Mouse (Mus musculus): ENCODE data around the gene Rab24. TPM values are rescaled to one million over a fixed set of nuclear protein-coding genes. Genes with fewer than 3 reads are reported as not detected.

Rab24 gene
- polyA plus RNA-seq, 1 experiment, result 101 TPM

- H3K4me1 ChIP-seq (ENCODE audit: control insufficient read depth, insufficient read depth, insufficient read length, low read length), result peaks cover 13% of the 10 kb centered on the region
- TF ChIP-seq POLR2A (IDR thresholded peaks at IDR 0.05; ENCODE audit: low read depth, low read length) (no peak), CTCF (IDR thresholded peaks at IDR 0.05; ENCODE audit: extremely low read depth, insufficient read length, insufficient replicate concordance, low read depth, low read length) (no peak)
- H3K27me3 ChIP-seq (ENCODE audit: control insufficient read depth, insufficient read depth, low read length), result no peaks in the 10 kb centered on the region
- 88% methylated on average over 4 of the region's 4 CpGs for WGBS
- H3K36me3 ChIP-seq (ENCODE audit: control insufficient read depth, insufficient read depth, low read length), result peaks cover 22% of the 10 kb centered on the region
- no peak overlapping the region for H3K27ac ChIP-seq (ENCODE audit: insufficient read depth, low read depth, low read length)
- H3K4me3 ChIP-seq (ENCODE audit: low read depth, low read length), result no peak overlapping the region
These were observed 6.9 kb upstream of the Rab24 start for GRCm38 (mm10) chr13:55328641-55329040.

- TF ChIP-seq POLR2A (IDR thresholded peaks at IDR 0.05; ENCODE audit: low read depth, low read length) (no peak), CTCF (IDR thresholded peaks at IDR 0.05; ENCODE audit: extremely low read depth, insufficient read length, insufficient replicate concordance, low read depth, low read length) (no peak)
- peaks cover 27% of the 10 kb centered on the region for H3K36me3 ChIP-seq (ENCODE audit: control insufficient read depth, insufficient read depth, low read length)
- no peak overlapping the region for H3K4me3 ChIP-seq (ENCODE audit: low read depth, low read length)
- H3K27me3 ChIP-seq (ENCODE audit: control insufficient read depth, insufficient read depth, low read length), result no peaks in the 10 kb centered on the region
- WGBS, result 90% methylated on average over 6 of the region's 6 CpGs
- no peak overlapping the region for H3K27ac ChIP-seq (ENCODE audit: insufficient read depth, low read depth, low read length)
- H3K4me1 ChIP-seq (ENCODE audit: control insufficient read depth, insufficient read depth, insufficient read length, low read length), result peaks cover 15% of the 10 kb centered on the region
These were observed 6.4 kb upstream of the Rab24 start for GRCm38 (mm10) chr13:55328171-55328570.

GRCm38 (mm10) chr13:55327633-55328032 is 5.9 kb upstream of the Rab24 start:
- TF ChIP-seq CTCF (IDR thresholded peaks at IDR 0.05; ENCODE audit: extremely low read depth, insufficient read length, insufficient replicate concordance, low read depth, low read length), result peak; percentile 88; the same call in 1 of the 2 replicates
- no peak for TF ChIP-seq POLR2A (IDR thresholded peaks at IDR 0.05; ENCODE audit: low read depth, low read length)
- peaks cover 15% of the 10 kb centered on the region for H3K4me1 ChIP-seq (ENCODE audit: control insufficient read depth, insufficient read depth, insufficient read length, low read length)
- no peak overlapping the region for H3K4me3 ChIP-seq (ENCODE audit: low read depth, low read length)
- 24% methylated on average over 8 of the region's 8 CpGs for WGBS
- no peaks in the 10 kb centered on the region for H3K27me3 ChIP-seq (ENCODE audit: control insufficient read depth, insufficient read depth, low read length)
- H3K27ac ChIP-seq (ENCODE audit: insufficient read depth, low read depth, low read length), result no peak overlapping the region
- peaks cover 29% of the 10 kb centered on the region for H3K36me3 ChIP-seq (ENCODE audit: control insufficient read depth, insufficient read depth, low read length)

GRCm38 (mm10) chr13:55327169-55327568 is 5.4 kb upstream of the Rab24 start:
- H3K36me3 ChIP-seq (ENCODE audit: control insufficient read depth, insufficient read depth, low read length), result peaks cover 29% of the 10 kb centered on the region
- no peak overlapping the region for H3K27ac ChIP-seq (ENCODE audit: insufficient read depth, low read depth, low read length)
- H3K4me3 ChIP-seq (ENCODE audit: low read depth, low read length), result no peak overlapping the region
- H3K27me3 ChIP-seq (ENCODE audit: control insufficient read depth, insufficient read depth, low read length), result no peaks in the 10 kb centered on the region
- TF ChIP-seq POLR2A (IDR thresholded peaks at IDR 0.05; ENCODE audit: low read depth, low read length), result no peak
- no peak for TF ChIP-seq CTCF (IDR thresholded peaks at IDR 0.05; ENCODE audit: extremely low read depth, insufficient read length, insufficient replicate concordance, low read depth, low read length)
- WGBS, result 62% methylated on average over 4 of the region's 4 CpGs
- peaks cover 15% of the 10 kb centered on the region for H3K4me1 ChIP-seq (ENCODE audit: control insufficient read depth, insufficient read depth, insufficient read length, low read length)

GRCm38 (mm10) chr13:55325596-55325995 is 3.9 kb upstream of the Rab24 start:
- H3K27me3 ChIP-seq (ENCODE audit: control insufficient read depth, insufficient read depth, low read length), result no peaks in the 10 kb centered on the region
- H3K36me3 ChIP-seq (ENCODE audit: control insufficient read depth, insufficient read depth, low read length), result peaks cover 29% of the 10 kb centered on the region
- TF ChIP-seq CTCF (IDR thresholded peaks at IDR 0.05; ENCODE audit: extremely low read depth, insufficient read length, insufficient replicate concordance, low read depth, low read length) (no peak), POLR2A (IDR thresholded peaks at IDR 0.05; ENCODE audit: low read depth, low read length) (no peak)
- 84% methylated on average over 11 of the region's 11 CpGs for WGBS
- H3K4me1 ChIP-seq (ENCODE audit: control insufficient read depth, insufficient read depth, insufficient read length, low read length), result peaks cover 20% of the 10 kb centered on the region
- H3K27ac ChIP-seq (ENCODE audit: insufficient read depth, low read depth, low read length), result no peak overlapping the region
- H3K4me3 ChIP-seq (ENCODE audit: low read depth, low read length), result no peak overlapping the region

- peaks cover 44% of the 10 kb centered on the region for H3K36me3 ChIP-seq (ENCODE audit: control insufficient read depth, insufficient read depth, low read length)
- H3K4me1 ChIP-seq (ENCODE audit: control insufficient read depth, insufficient read depth, insufficient read length, low read length), result peaks cover 19% of the 10 kb centered on the region
- under 1% methylated on average over 31 of the region's 31 CpGs for WGBS
- H3K27ac ChIP-seq (ENCODE audit: insufficient read depth, low read depth, low read length), result peak overlapping the region; percentile 87
- TF ChIP-seq CTCF (IDR thresholded peaks at IDR 0.05; ENCODE audit: extremely low read depth, insufficient read length, insufficient replicate concordance, low read depth, low read length) (peak; percentile 44; the same call in 1 of the 2 replicates), POLR2A (IDR thresholded peaks at IDR 0.05; ENCODE audit: low read depth, low read length) (no peak)
- H3K4me3 ChIP-seq (ENCODE audit: low read depth, low read length), result peak overlapping the region; percentile 71
- H3K27me3 ChIP-seq (ENCODE audit: control insufficient read depth, insufficient read depth, low read length), result no peaks in the 10 kb centered on the region
These were observed 532 bp upstream of the Rab24 start for GRCm38 (mm10) chr13:55322130-55322825.

GRCm38 (mm10) chr13:55319931-55320533 is 1.7 kb downstream of the Rab24 start, which contains the start of gene Prelid1:
Gene Prelid1, plus strand, starts transcription at chr13:55320500.
- Histone ChIP-seq H3K27ac (ENCODE audit: insufficient read depth, low read depth, low read length) (no peak within 1 kb of the TSS; the same call in 1 of the 2 replicates), H3K4me1 (ENCODE audit: control insufficient read depth, insufficient read depth, insufficient read length, low read length) (peaks cover 19% of the 10 kb centered on the region), H3K36me3 (ENCODE audit: control insufficient read depth, insufficient read depth, low read length) (peaks cover 43% of the 10 kb centered on the region), H3K4me3 (ENCODE audit: low read depth, low read length) (peak within 1 kb of the TSS; percentile 71), H3K27me3 (ENCODE audit: control insufficient read depth, insufficient read depth, low read length) (no peaks in the 10 kb centered on the region)
- TF ChIP-seq CTCF (IDR thresholded peaks at IDR 0.05; ENCODE audit: extremely low read depth, insufficient read length, insufficient replicate concordance, low read depth, low read length), result no peak
- no peak for TF ChIP-seq POLR2A (IDR thresholded peaks at IDR 0.05; ENCODE audit: low read depth, low read length)
- WGBS, result 45% methylated on average over 4 of the region's 4 CpGs
